27 mouse cellular contexts compared by ENCODE assay signal in genomic region chr9:19097286-19097685, GRCm38 (mm10). TPM values are rescaled to one million over a fixed set of nuclear protein-coding genes. Genes with fewer than 3 reads are reported as not detected.
"Had no signal": no experiment of that assay in that cellular context is flagged by ENCODE, and none has a peak within 500 bp of the region (broad histone marks: within the 10 kb centered on the region; RNA-seq: fewer than 3 reads in every experiment).

No protein-coding gene starts in this region.

- H3K27ac ChIP-seq: midbrain, embryonic 10.5 days; midbrain, embryonic 12.5 days; neural tube, embryonic 13.5 days; neural tube, embryonic 15.5 days had no signal

- H3K9ac ChIP-seq: lung, embryonic 14.5 days; midbrain, embryonic 12.5 days; neural tube, embryonic 13.5 days; neural tube, embryonic 15.5 days had no signal

- H3K4me3 ChIP-seq: midbrain, embryonic 10.5 days; midbrain, embryonic 12.5 days; myocyte; neural tube, embryonic 13.5 days; neural tube, embryonic 15.5 days had no signal

- H3K27me3 ChIP-seq: midbrain, embryonic 12.5 days; neural tube, embryonic 13.5 days; neural tube, embryonic 15.5 days had no signal

- H3K4me1 ChIP-seq: midbrain, embryonic 10.5 days; midbrain, embryonic 12.5 days; neural tube, embryonic 13.5 days; neural tube, embryonic 15.5 days had no signal

- DNase-seq: lung, adult 18-20 months; lung, embryonic 14.5 days; lung, postnatal 10 days; lung, postnatal 4 days; midbrain, embryonic 14.5 days; retina, postnatal 1 day; right cerebral cortex, adult 18-20 months; right cerebral cortex, postnatal 25 days; right cerebral cortex, postnatal 4 days; spleen, adult 18-20 months; thymus, adult 18-20 months; thymus, postnatal 14 days; thymus, postnatal 36 days had no signal

- H3K36me3 ChIP-seq: midbrain, embryonic 10.5 days; midbrain, embryonic 12.5 days; neural tube, embryonic 13.5 days; neural tube, embryonic 15.5 days had no signal

- H3K9me3 ChIP-seq: neural tube, embryonic 13.5 days had no signal

RNA-seq across cellular contexts. Expression of gene Olfr836, which starts 22.9 kb away (rescaled TPM):
- total RNA-seq: megakaryocyte, adult 5-6 weeks; megakaryocyte-erythroid progenitor cell, adult 5-6 weeks had no signal
- polyA plus RNA-seq: lung, embryonic 14.5 days; lung, embryonic 16.5 days; midbrain, embryonic 10.5 days; midbrain, embryonic 12.5 days; midbrain, embryonic 14.5 days; midbrain, embryonic 16.5 days; myocyte; neural tube, embryonic 11.5 days; neural tube, embryonic 13.5 days; neural tube, embryonic 15.5 days; small intestine, adult 2 months; stomach, embryonic 14.5 days; stomach, embryonic 16.5 days; thymus, postnatal 0 days had no signal

RNA-seq across cellular contexts. Expression of gene Olfr837, which starts 38.8 kb away (rescaled TPM):
- total RNA-seq: megakaryocyte, adult 5-6 weeks; megakaryocyte-erythroid progenitor cell, adult 5-6 weeks had no signal
- polyA plus RNA-seq: lung, embryonic 14.5 days; lung, embryonic 16.5 days; midbrain, embryonic 10.5 days; midbrain, embryonic 12.5 days; midbrain, embryonic 14.5 days; midbrain, embryonic 16.5 days; myocyte; neural tube, embryonic 11.5 days; neural tube, embryonic 13.5 days; neural tube, embryonic 15.5 days; small intestine, adult 2 months; stomach, embryonic 14.5 days; stomach, embryonic 16.5 days; thymus, postnatal 0 days had no signal
